Mouse (Mus musculus): ENCODE results near the gene AU018091. TPM values are rescaled to one million over a fixed set of nuclear protein-coding genes. Genes with fewer than 3 reads are reported as not detected.
"Not testable (repeated sequence)": the region's sequence is repeated elsewhere in the genome, so short reads cannot be mapped to it uniquely, and the experiment has no call there.

Gene AU018091
- polyA plus RNA-seq, 1 experiment = 0.66 TPM

GRCm38 (mm10) chr7:3143329-3143728 is 25.7 kb downstream of the AU018091 start:
- TF ChIP-seq MYOG (IDR thresholded peaks at IDR 0.05; ENCODE audit: control insufficient read depth, extremely low read depth, insufficient read length) (no peak), MAX (IDR thresholded peaks at IDR 0.05) (no peak), CTCF (IDR thresholded peaks at IDR 0.05; ENCODE audit: control insufficient read depth, insufficient read depth, insufficient read length) (no peak), MYOD1 (IDR thresholded peaks at IDR 0.05; ENCODE audit: control insufficient read depth, insufficient read length, low read depth) (no peak), FOSL1 (IDR thresholded peaks at IDR 0.05; ENCODE audit: insufficient read depth, low read length, poor library complexity, severe bottlenecking) (no peak), USF1 (IDR thresholded peaks at IDR 0.05; ENCODE audit: low read depth) (no peak), CEBPB (IDR thresholded peaks at IDR 0.05; ENCODE audit: low read depth) (no peak)
- H3K79me3 ChIP-seq (ENCODE audit: low read depth) = no peaks in the 10 kb centered on the region
- no peak overlapping the region for H3K4me3 ChIP-seq (ENCODE audit: insufficient read depth, poor library complexity, severe bottlenecking)
- H3K27me3 ChIP-seq (ENCODE audit: control insufficient read depth, insufficient read depth, insufficient read length) = no peaks in the 10 kb centered on the region
- no peaks in the 10 kb centered on the region for H3K79me2 ChIP-seq (ENCODE audit: control insufficient read depth, insufficient read depth)
- H3ac ChIP-seq (ENCODE audit: control insufficient read depth, insufficient read length, low read depth) = no peak overlapping the region
- H3K36me3 ChIP-seq (ENCODE audit: control insufficient read depth, insufficient read depth) = no peaks in the 10 kb centered on the region

DNA sequence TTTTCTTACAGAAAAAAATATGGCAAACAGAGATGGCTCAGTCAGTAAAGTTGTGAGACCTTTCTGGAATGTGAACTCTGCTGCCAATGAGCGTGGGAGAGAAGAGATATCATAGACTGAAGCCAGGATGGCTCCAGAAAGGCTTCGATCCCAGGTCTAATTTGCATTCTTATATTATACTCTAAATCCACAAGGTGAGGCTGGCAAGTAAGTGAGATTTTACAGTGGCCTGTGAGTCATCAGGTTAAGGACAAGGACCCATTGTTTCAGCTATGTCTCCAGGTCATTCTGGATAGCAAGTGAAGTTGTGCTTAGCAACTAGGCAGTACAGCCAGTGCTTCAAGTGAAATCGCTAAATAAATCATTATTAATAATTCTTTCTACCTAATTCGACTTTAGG is 33.4 kb downstream of the AU018091 start:
- no peaks in the 10 kb centered on the region for H3K79me2 ChIP-seq (ENCODE audit: control insufficient read depth, insufficient read depth)
- no peaks in the 10 kb centered on the region for H3K79me3 ChIP-seq (ENCODE audit: low read depth)
- no peaks in the 10 kb centered on the region for H3K27me3 ChIP-seq (ENCODE audit: control insufficient read depth, insufficient read depth, insufficient read length)
- no peak overlapping the region for H3K4me3 ChIP-seq (ENCODE audit: insufficient read depth, poor library complexity, severe bottlenecking)
- H3ac ChIP-seq (ENCODE audit: control insufficient read depth, insufficient read length, low read depth) = no peak overlapping the region
- no peak for TF ChIP-seq MYOD1 (IDR thresholded peaks at IDR 0.05; ENCODE audit: control insufficient read depth, insufficient read length, low read depth)
- TF ChIP-seq USF1 (IDR thresholded peaks at IDR 0.05; ENCODE audit: low read depth) = no peak
- no peak for TF ChIP-seq CEBPB (IDR thresholded peaks at IDR 0.05; ENCODE audit: low read depth)
- no peak for TF ChIP-seq FOSL1 (IDR thresholded peaks at IDR 0.05; ENCODE audit: insufficient read depth, low read length, poor library complexity, severe bottlenecking)
- TF ChIP-seq MYOG (IDR thresholded peaks at IDR 0.05; ENCODE audit: control insufficient read depth, extremely low read depth, insufficient read length) = no peak
- TF ChIP-seq CTCF (IDR thresholded peaks at IDR 0.05; ENCODE audit: control insufficient read depth, insufficient read depth, insufficient read length) = no peak
- TF ChIP-seq MAX (IDR thresholded peaks at IDR 0.05) = no peak
- no peaks in the 10 kb centered on the region for H3K36me3 ChIP-seq (ENCODE audit: control insufficient read depth, insufficient read depth)

GRCm38 (mm10) chr7:3134654-3135053 is 34.3 kb downstream of the AU018091 start:
- no peak for TF ChIP-seq MYOD1 (IDR thresholded peaks at IDR 0.05; ENCODE audit: control insufficient read depth, insufficient read length, low read depth)
- no peak for TF ChIP-seq CTCF (IDR thresholded peaks at IDR 0.05; ENCODE audit: control insufficient read depth, insufficient read depth, insufficient read length)
- no peak for TF ChIP-seq MYOG (IDR thresholded peaks at IDR 0.05; ENCODE audit: control insufficient read depth, extremely low read depth, insufficient read length)
- TF ChIP-seq USF1 (IDR thresholded peaks at IDR 0.05; ENCODE audit: low read depth) = no peak
- no peak for TF ChIP-seq CEBPB (IDR thresholded peaks at IDR 0.05; ENCODE audit: low read depth)
- no peak for TF ChIP-seq MAX (IDR thresholded peaks at IDR 0.05)
- no peak for TF ChIP-seq FOSL1 (IDR thresholded peaks at IDR 0.05; ENCODE audit: insufficient read depth, low read length, poor library complexity, severe bottlenecking)
- no peaks in the 10 kb centered on the region for H3K36me3 ChIP-seq (ENCODE audit: control insufficient read depth, insufficient read depth)

GRCm38 (mm10) chr7:3130342-3130741 is 38.7 kb downstream of the AU018091 start:
- H3K79me2 ChIP-seq (ENCODE audit: control insufficient read depth, insufficient read depth) = no peaks in the 10 kb centered on the region
- no peak for TF ChIP-seq CEBPB (IDR thresholded peaks at IDR 0.05; ENCODE audit: low read depth)
- TF ChIP-seq MAX (IDR thresholded peaks at IDR 0.05) = no peak
- TF ChIP-seq CTCF (IDR thresholded peaks at IDR 0.05; ENCODE audit: control insufficient read depth, insufficient read depth, insufficient read length) = no peak
- no peak for TF ChIP-seq MYOD1 (IDR thresholded peaks at IDR 0.05; ENCODE audit: control insufficient read depth, insufficient read length, low read depth)
- TF ChIP-seq USF1 (IDR thresholded peaks at IDR 0.05; ENCODE audit: low read depth) = no peak
- TF ChIP-seq MYOG (IDR thresholded peaks at IDR 0.05; ENCODE audit: control insufficient read depth, extremely low read depth, insufficient read length) = no peak
- TF ChIP-seq FOSL1 (IDR thresholded peaks at IDR 0.05; ENCODE audit: insufficient read depth, low read length, poor library complexity, severe bottlenecking) = no peak
- no peaks in the 10 kb centered on the region for H3K36me3 ChIP-seq (ENCODE audit: control insufficient read depth, insufficient read depth)
- H3K27me3 ChIP-seq (ENCODE audit: control insufficient read depth, insufficient read depth, insufficient read length) = no peaks in the 10 kb centered on the region
- no peak overlapping the region for H3K4me3 ChIP-seq (ENCODE audit: insufficient read depth, poor library complexity, severe bottlenecking)
- no peak overlapping the region for H3ac ChIP-seq (ENCODE audit: control insufficient read depth, insufficient read length, low read depth)
- H3K79me3 ChIP-seq (ENCODE audit: low read depth) = no peaks in the 10 kb centered on the region

More at GRCm38 (mm10) chr7:3134654-3135053, 34.3 kb downstream of the AU018091 start:
- Histone ChIP-seq H3K79me3 (ENCODE audit: low read depth) (no peaks in the 10 kb centered on the region), H3K27me3 (ENCODE audit: control insufficient read depth, insufficient read depth, insufficient read length) (no peaks in the 10 kb centered on the region), H3ac (ENCODE audit: control insufficient read depth, insufficient read length, low read depth) (no peak overlapping the region), H3K79me2 (ENCODE audit: control insufficient read depth, insufficient read depth) (no peaks in the 10 kb centered on the region), H3K4me3 (ENCODE audit: insufficient read depth, poor library complexity, severe bottlenecking) (no peak overlapping the region)

DNA sequence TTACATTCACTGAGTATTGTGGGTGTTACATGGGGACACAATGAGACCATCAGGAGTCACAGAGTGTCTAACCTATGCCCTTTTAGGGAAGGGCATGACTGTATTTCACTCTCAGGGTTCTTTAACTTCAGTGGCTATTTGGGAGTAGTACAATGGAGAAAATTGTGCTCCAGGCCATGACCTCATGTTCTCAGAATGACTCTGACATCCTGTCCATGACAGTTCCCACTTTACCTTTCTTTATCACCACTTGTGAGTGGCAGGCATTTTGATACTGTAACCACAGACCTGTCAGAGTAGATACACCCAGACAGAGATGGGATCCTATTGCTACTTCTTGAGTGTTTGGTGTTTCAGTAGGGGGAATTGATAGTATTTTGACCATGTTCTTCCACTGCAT is 40.4 kb downstream of the AU018091 start:
- not testable (repeated sequence) for H3K36me3 ChIP-seq (ENCODE audit: control insufficient read depth, insufficient read depth); H3K4me3 ChIP-seq (ENCODE audit: insufficient read depth, poor library complexity, severe bottlenecking); H3K79me2 ChIP-seq (ENCODE audit: control insufficient read depth, insufficient read depth); H3K79me3 ChIP-seq (ENCODE audit: low read depth); H3K27me3 ChIP-seq (ENCODE audit: control insufficient read depth, insufficient read depth, insufficient read length); H3ac ChIP-seq (ENCODE audit: control insufficient read depth, insufficient read length, low read depth)

DNA sequence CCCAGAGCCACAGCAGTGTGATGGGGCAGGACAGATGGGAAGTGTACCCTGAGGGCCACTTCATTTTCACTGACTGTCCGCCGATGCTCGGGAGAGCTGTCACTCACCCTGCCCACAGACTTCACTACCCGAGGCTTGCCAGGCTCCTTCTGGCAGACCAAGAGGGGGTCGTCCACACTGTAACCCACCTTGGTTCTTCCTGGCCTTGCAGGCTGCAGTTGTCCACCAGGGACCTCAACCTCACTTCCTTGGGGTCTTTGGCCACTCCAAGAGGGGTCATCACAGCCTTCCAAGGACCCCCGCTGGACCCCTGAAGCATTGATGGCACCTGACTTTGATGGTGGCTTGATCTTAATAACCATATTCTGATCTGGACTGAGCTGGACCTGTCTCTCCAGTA is 57.8 kb downstream of the AU018091 start:
- H3K79me3 ChIP-seq (ENCODE audit: low read depth); H3K36me3 ChIP-seq (ENCODE audit: control insufficient read depth, insufficient read depth); H3K4me3 ChIP-seq (ENCODE audit: insufficient read depth, poor library complexity, severe bottlenecking); H3ac ChIP-seq (ENCODE audit: control insufficient read depth, insufficient read length, low read depth); H3K27me3 ChIP-seq (ENCODE audit: control insufficient read depth, insufficient read depth, insufficient read length); H3K79me2 ChIP-seq (ENCODE audit: control insufficient read depth, insufficient read depth): not testable (repeated sequence)

- H3K79me3 ChIP-seq (ENCODE audit: low read depth); H3K27me3 ChIP-seq (ENCODE audit: control insufficient read depth, insufficient read depth, insufficient read length); H3K36me3 ChIP-seq (ENCODE audit: control insufficient read depth, insufficient read depth); H3K79me2 ChIP-seq (ENCODE audit: control insufficient read depth, insufficient read depth); H3K4me3 ChIP-seq (ENCODE audit: insufficient read depth, poor library complexity, severe bottlenecking); H3ac ChIP-seq (ENCODE audit: control insufficient read depth, insufficient read length, low read depth): not testable (repeated sequence)
These were observed 62.4 kb downstream of the AU018091 start for GRCm38 (mm10) chr7:3106516-3107077.
